Mouse (Mus musculus): ENCODE measurements at regions not wholly inside any gene's neighbourhood (a gene's known extent, or its start where the extent isn't known, plus 50 kb on each side); places are given as distances from the start of the nearest gene placed in this dataset.

- no peak for DNase-seq (ENCODE audit: low spot score)
Observed at GRCm38 (mm10) chr5:101596996-101597395, 67.8 kb downstream of the Nkx6-1 start.

- DNase-seq (ENCODE audit: low spot score): no peak
Observed at GRCm38 (mm10) chr5:101591236-101591635, 73.6 kb downstream of the Nkx6-1 start.

- no peak for DNase-seq (ENCODE audit: low spot score)
Observed at GRCm38 (mm10) chr5:101590341-101591124, 74.3 kb downstream of the Nkx6-1 start.

- DNase-seq (ENCODE audit: low spot score): no peak
Observed at GRCm38 (mm10) chr5:101572966-101573365, 91.8 kb downstream of the Nkx6-1 start.

GRCm38 (mm10) chr5:101565770-101566169 lies 99.0 kb downstream of the Nkx6-1 start:
- DNase-seq (ENCODE audit: low spot score): no peak

GRCm38 (mm10) chr5:101560366-101560765 lies 104.4 kb downstream of the Nkx6-1 start:
- no peak for DNase-seq (ENCODE audit: low spot score)

GRCm38 (mm10) chr5:101558279-101558987 lies 106.4 kb downstream of the Nkx6-1 start:
- DNase-seq (ENCODE audit: low spot score): no peak

- no peak for DNase-seq (ENCODE audit: low spot score)
Observed at GRCm38 (mm10) chr5:101557156-101557555, 107.6 kb downstream of the Nkx6-1 start.

- no peak for DNase-seq (ENCODE audit: low spot score)
Observed at GRCm38 (mm10) chr5:101543326-101543725, 121.5 kb downstream of the Nkx6-1 start.

- no peak for DNase-seq (ENCODE audit: low spot score)
Observed at GRCm38 (mm10) chr5:101539818-101540217, 125.0 kb downstream of the Nkx6-1 start.

GRCm38 (mm10) chr5:101539254-101539549 lies 125.6 kb downstream of the Nkx6-1 start:
- no peak for DNase-seq (ENCODE audit: low spot score)

- no peak for DNase-seq (ENCODE audit: low spot score)
Observed at GRCm38 (mm10) chr5:101538410-101539253, 126.2 kb downstream of the Nkx6-1 start.

GRCm38 (mm10) chr5:101537518-101538380 lies 127.0 kb downstream of the Nkx6-1 start:
- DNase-seq (ENCODE audit: low spot score): no peak

GRCm38 (mm10) chr5:101535451-101535850 lies 129.3 kb downstream of the Nkx6-1 start:
- DNase-seq (ENCODE audit: low spot score): no peak

- DNase-seq (ENCODE audit: low spot score): no peak
Observed at GRCm38 (mm10) chr5:101525346-101525745, 139.4 kb downstream of the Nkx6-1 start.

- DNase-seq (ENCODE audit: low spot score): no peak
Observed at GRCm38 (mm10) chr5:101524670-101525069, 140.1 kb downstream of the Nkx6-1 start.

- no peak for DNase-seq (ENCODE audit: low spot score)
Observed at GRCm38 (mm10) chr5:101523902-101524301, 140.9 kb downstream of the Nkx6-1 start.

GRCm38 (mm10) chr5:101523490-101523889 lies 141.3 kb downstream of the Nkx6-1 start:
- DNase-seq (ENCODE audit: low spot score): no peak

- DNase-seq (ENCODE audit: low spot score): no peak
Observed at GRCm38 (mm10) chr5:101520935-101521655, 143.7 kb downstream of the Nkx6-1 start.

- DNase-seq (ENCODE audit: low spot score): no peak
Observed at GRCm38 (mm10) chr5:101518791-101519547, 145.8 kb downstream of the Nkx6-1 start.
